Mouse (Mus musculus): Measurements from ENCODE around the gene Sh3yl1.

- TF ChIP-seq CTCF (conservative IDR thresholded peaks at IDR 0.05; ENCODE audit: insufficient read depth, insufficient read length, low read depth, low read length): no peak; the same call in 1 of the 2 replicates
- TF ChIP-seq POLR2A (IDR thresholded peaks at IDR 0.05; ENCODE audit: low read depth, low read length): no peak
Observed at GRCm38 (mm10) chr12:30879447-30879846, 32.0 kb upstream of the Sh3yl1 start.
